Mouse (Mus musculus) adrenal gland, adult 18-20 months (tissue): ENCODE results near the gene Ercc1. TPM values are rescaled to one million over a fixed set of nuclear protein-coding genes. Genes with fewer than 3 reads are reported as not detected.

Experiments
- DNase-seq, 2 experiments: peaks; one replicate each; pipeline ENCODE4 v3.0.0; 2021 to 2022; ENCODE audit warnings: low spot score in 2 of 2
- total RNA-seq, 2 experiments: library from RNA; stranded (reverse); gene quantifications; 1 replicate in 1 of 2; 2 replicates in 1 of 2; pipeline ENCODE4 v1.2.3; 2021

Gene Ercc1
- total RNA-seq, 2 experiments from 2014 or later = 31.2 to 41.0 TPM

DNA sequence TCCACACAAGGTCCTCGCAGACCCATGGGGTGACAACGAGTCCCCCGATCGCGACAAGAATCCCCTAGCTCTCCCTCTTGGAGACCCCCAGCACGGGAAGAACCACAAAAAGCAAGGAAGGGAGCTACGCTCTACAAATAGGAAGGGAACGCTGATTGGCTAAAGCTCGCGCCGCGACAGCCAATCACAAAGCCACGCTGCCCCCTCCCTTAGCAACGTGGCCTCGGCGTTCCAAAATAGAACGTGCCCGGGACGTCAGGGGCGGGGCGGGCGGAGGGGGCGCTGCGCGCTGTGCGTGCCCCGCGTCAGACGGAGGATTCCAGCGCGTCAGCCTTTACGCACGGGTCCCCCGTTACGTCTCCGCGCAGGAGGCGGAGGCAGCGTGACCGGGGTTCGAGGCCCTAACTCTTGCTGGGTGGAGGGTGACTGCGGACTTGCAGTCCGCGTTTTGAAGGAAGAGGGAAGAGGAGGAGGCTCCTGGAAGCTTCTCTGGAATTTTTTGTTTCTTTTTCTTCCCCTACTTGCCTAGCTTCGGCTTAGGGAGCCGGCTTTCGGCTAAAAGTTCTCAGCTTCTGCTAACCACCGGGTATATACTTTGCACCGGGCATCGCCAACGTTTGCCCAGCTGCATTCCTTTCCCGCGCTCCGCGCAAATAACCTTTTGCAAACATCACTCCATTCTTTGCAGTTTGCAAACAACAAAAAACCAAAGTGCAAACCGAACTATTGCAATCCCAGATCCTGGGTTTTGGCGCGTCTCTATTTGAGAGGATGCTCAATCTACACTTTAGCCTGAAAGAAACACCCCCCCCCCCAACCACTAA lies 35.9 kb upstream of the Ercc1 start:
- DNase-seq = peak; percentile 93 to 94

DNA sequence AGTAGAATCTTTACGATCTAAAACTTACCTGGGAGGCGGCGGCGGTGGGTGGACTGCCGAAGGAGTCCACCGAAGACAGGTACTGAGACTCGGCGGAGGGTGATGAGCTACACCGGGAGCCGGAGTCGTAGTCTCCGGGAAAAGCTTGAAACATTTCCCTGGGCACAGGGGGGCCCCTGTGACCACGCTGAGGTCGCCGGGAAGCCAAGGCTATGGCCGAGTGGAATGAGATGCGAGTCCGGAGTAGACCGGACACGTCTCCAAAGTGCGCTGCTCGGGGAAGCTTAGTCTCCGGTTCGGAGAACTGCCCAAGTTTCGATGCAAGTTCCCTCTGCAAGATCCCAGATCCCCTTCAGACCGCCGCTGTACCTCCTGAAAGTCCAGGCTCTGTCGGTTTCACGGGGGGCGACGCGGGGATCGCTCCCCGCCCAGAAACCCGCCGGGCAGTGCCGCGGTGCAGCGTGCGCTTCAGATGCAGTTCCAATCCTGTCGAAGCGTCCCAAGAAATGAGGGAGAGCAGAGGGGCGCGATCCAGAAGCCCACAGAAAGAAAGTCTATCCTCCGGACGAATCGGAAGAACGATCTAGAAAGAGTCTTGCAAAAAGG lies 35.2 kb upstream of the Ercc1 start:
- DNase-seq = no peak

GRCm38 (mm10) chr7:19309884-19310641 lies 34.5 kb upstream of the Ercc1 start, which contains the start of gene Fosb:
Gene Fosb, minus strand, starts transcription at chr7:19310051.
- DNase-seq = peak; percentile 91 to 95

DNA sequence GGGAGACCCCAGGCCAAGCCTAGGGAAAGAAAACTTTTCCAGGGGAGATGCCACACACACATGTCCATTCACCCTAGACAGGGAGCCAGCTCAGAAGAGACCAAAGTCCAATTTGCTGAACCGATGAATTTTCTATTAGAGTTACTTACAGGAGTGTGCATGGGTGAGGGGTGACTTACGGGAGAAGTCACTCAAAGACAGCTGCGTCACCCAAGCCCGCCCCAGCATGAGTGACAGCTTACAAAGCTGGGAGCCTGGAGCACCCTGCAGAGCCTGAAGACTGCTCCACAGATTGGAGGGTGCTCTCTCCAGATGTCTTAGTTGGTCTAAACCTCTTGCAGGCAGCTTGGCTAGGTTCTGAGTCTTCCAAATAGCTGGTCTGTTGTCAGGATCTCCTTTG lies 32.6 kb upstream of the Ercc1 start:
- no peak for DNase-seq

GRCm38 (mm10) chr7:19314033-19314432 lies 30.5 kb upstream of the Ercc1 start:
- DNase-seq = no peak

GRCm38 (mm10) chr7:19316451-19317161 lies 28.0 kb upstream of the Ercc1 start:
- DNase-seq = peak in 1 of 2 experiments; percentile 29

DNA sequence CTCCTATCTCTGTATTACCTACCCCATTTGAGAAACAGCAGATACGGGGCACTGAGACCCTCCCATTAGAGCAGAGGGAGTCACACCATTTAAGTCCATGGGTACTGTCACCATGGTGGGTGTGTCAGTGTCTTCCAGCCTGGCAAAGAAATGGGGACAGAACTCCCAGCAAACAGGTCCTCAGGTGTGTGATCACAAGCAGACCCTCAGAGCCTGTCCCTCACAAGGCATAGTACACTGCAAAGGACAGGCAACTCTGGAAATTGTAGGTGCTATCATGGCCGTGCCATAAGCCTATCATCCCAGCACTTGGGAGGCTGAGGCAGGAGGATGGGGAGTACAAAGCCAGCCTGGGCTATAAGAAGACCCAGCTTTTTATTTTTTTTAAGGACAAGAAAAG lies 26.4 kb upstream of the Ercc1 start:
- DNase-seq = no peak

GRCm38 (mm10) chr7:19318676-19319075 lies 25.9 kb upstream of the Ercc1 start:
- DNase-seq = no peak

DNA sequence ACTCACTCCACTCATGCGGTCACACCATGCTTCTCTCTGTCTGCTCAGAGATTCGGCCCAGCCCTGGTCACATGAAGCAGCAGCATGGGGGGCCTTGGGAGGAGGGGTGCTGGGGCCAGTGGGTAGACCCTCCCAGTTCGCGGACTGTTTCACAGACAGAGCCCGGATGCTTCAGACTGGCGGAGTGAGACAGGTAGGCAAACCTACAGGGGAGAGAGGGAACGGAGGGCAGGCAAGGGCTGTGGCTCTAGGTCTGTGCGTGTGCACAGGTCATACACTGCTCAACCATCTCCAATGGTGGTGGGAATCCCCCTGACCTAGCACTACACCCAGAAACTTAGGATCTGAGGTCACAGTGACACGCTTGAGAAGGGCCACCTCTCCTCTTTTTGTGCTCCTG lies 25.1 kb upstream of the Ercc1 start:
- no peak for DNase-seq

DNA sequence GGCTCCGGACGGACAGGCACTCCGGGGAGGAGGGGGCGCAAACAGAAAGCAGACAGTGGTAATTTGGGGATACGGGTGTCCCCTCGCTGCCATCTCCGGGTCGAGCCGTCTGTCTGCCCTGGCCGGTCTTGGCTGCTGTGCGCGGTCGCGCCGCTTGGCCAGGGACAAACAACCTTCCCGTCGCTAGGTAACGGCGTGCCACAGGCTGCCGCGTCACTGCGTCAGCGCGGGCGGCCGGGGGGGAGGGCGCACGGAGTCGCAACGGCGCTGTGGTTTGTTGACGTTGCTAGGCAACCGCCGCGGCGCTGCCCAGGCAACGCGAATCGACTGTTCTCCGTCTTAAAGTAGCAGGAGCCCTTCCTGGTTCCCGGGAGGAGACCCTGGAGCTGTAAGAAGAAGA lies 24.7 kb upstream of the Ercc1 start:
- DNase-seq = peak; percentile 93 to 94

DNA sequence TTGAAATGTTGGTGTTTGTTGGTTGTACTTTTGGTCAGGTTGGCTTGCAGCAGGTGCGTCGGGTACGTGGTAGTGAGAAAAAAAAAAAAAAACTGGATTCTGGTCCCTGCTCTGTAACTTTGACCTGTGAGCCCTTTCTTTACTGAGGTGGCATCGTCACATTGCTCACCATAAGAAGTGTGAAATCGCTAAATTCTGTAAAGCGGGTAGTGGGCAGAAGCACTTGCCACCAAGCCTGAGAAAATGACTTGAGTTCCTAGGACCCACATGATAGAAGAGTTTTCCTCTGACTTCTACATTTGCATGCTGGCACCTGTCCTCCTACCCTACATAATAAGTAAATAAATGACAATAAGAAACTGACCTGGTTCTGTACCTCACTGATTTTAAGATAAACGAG lies 23.9 kb upstream of the Ercc1 start:
- no peak for DNase-seq

DNA sequence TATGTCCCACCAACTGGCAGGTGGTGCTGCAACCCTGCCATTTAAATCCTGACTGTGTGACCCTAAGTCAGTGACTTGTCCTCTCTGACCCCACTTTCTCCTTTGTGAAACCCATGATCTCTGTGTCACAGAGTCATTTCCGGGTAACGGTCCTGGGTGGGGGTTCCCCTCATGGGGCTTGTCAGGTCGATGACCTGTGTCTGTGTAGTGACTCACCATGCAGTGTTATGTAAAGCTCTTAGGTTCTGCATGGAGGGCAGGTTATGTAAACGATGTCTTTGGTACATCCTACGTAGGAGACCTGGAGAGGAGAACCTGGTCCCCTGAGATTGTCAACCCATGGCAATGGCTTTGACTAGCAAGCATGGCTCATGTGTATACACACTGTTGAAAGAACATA lies 23.1 kb upstream of the Ercc1 start:
- no peak for DNase-seq

DNA sequence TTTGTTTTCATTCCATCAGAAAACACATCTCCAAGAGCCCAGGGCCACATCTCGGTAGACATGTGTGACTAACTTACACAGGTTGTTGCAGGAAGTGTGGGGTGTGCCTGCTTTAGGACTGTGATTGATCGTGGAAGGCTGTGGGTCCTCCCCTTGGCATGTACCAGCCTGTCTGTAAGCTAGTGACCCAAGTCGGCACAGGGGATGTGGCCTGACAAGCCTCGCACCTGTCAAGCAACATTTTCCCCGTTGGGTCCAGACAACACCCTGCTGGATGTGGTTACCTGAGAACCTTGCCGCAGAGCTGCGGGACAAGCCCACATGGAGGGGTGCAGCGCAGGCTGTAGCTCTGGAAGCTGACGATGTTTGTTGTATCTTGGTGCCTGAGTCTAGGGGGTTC lies 22.1 kb upstream of the Ercc1 start:
- no peak for DNase-seq

DNA sequence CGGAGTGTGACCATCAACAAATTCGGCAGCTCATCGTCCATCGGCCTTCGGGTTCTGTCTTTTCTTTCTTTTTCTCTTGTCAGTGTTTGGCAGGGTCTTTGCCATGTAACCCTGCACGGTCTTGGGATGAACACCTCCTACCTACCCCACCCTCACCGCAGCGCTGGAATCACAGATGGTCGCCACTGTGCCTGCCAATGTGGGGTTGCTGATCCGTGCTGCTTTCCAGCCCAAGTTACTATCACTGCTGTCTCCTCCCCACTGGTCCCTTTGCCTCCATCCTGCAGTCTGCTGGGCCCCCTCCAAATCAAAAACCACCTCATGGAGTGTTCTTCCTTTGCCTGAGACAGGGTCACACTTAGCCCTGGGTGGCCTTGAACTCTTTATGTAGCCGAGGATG lies 20.4 kb upstream of the Ercc1 start:
- no peak for DNase-seq

GRCm38 (mm10) chr7:19325262-19326199 lies 19.0 kb upstream of the Ercc1 start:
- DNase-seq = no peak

GRCm38 (mm10) chr7:19326359-19326758 lies 18.2 kb upstream of the Ercc1 start:
- peak; percentile 79 to 87 for DNase-seq

DNA sequence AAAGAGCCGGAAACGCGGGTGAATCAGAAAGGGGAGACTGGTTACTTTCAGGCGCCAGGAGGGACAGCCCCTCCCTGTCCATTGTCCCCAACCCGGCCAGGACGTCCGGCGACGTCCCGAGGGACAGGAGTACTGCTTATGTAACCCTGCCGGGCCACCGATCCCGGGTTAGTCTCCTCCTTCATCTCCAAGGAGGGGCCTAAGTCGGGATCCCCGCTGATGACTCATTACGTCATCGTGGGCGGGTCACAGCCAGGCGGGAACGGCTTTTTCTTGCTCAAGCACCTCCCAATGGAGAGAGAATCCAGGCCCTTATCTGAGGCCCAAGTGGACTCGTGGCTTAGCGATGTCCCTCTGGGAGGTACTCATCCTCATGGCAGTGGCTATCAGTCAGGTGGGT lies 17.4 kb upstream of the Ercc1 start:
- peak; percentile 83 to 84 for DNase-seq

- no peak for DNase-seq
Measured at GRCm38 (mm10) chr7:19327782-19328181, 16.8 kb upstream of the Ercc1 start.

- no peak for DNase-seq
Measured at GRCm38 (mm10) chr7:19328425-19328824, 16.2 kb upstream of the Ercc1 start.

DNA sequence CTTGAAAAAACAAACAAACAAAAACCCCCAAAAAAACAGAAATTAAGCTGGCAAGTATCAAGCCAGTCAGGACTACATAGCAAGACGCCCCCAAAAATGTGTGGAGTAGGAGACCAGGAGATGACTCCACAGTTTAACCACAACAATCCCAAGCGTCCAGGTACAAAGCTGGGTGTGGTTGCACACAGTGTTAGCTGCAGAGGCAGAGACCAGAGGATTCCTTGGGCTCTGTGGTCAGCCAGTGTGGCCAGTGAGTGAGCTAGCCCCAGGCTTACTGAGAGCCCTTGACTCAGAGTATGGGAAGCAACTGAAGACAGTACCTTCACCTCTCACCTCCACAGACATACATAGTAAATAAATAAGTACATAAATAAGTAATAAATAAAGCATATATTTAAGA lies 12.7 kb upstream of the Ercc1 start:
- no peak for DNase-seq
